Mouse (Mus musculus) embryonic facial prominence, embryonic 15.5 days (tissue): ENCODE results near the gene 3110009E18Rik. TPM values are rescaled to one million over a fixed set of nuclear protein-coding genes. Genes with fewer than 3 reads are reported as not detected.
A peak's percentile ranks its signal among the peaks of the same experiment; 100 is the strongest.

Source experiments
- ATAC-seq: fragments of 200-750 bp; cut with Nextera tagmentation; 2 replicates; pipeline ENCODE4 v1.8.0; 2017; ENCODE audit warnings: low read depth, moderate TSS enrichment; ENCODE audit not compliant: insufficient number of reproducible peaks, low FRiP score, low TSS enrichment
- H3K27ac ChIP-seq: fragments of 300-500 bp; sonication (generic); replicated peaks from 2 replicates; pipeline ENCODE4 v1.5.1; 2015; ENCODE audit warnings: mild to moderate bottlenecking, inconsistent platforms
- H3K27me3 ChIP-seq: fragments of 300-500 bp; sonication (generic); 2 replicates; pipeline ENCODE4 v1.6.1; 2015; ENCODE audit warnings: inconsistent platforms
- H3K36me3 ChIP-seq: fragments of 300-500 bp; sonication (generic); 2 replicates; pipeline ENCODE4 v1.6.1; 2015; ENCODE audit warnings: mild to moderate bottlenecking, inconsistent platforms
- H3K4me1 ChIP-seq: fragments of 300-500 bp; sonication (generic); 2 replicates; pipeline ENCODE4 v1.6.1; 2015; ENCODE audit warnings: inconsistent platforms
- H3K4me2 ChIP-seq: fragments of 300-500 bp; sonication (generic); replicated peaks from 2 replicates; pipeline ENCODE4 v1.6.1; 2015; ENCODE audit warnings: mild to moderate bottlenecking, inconsistent platforms
- H3K4me3 ChIP-seq: fragments of 300-500 bp; sonication (generic); replicated peaks from 2 replicates; pipeline ENCODE4 v1.5.1; 2015; ENCODE audit warnings: mild to moderate bottlenecking, inconsistent platforms
- H3K9ac ChIP-seq: fragments of 300-500 bp; sonication (generic); 2 replicates; pipeline ENCODE4 v1.6.1; 2015; ENCODE audit warnings: inconsistent platforms
- H3K9me3 ChIP-seq: fragments of 300-500 bp; sonication (generic); replicated peaks from 2 replicates; pipeline ENCODE4 v1.6.1; 2016; ENCODE audit warnings: inconsistent platforms
- WGBS: fragments of 180-500 bp; shearing (Covaris S2); methylation state at CpG from one replicate; pipeline ENCODE4 v1.1.7; 2015; 5-methylcytosine and 5-hydroxymethylcytosine counted together
- polyA plus RNA-seq: library from polyadenylated mRNA; unstranded; fragments of >200 nt; fragmentation: Nextera tagmentation; extraction: Ambion mirVana; gene quantifications from 2 replicates; pipeline ENCODE4 v1.2.1, GENCODE M21; 2015

3110009E18Rik gene
- polyA plus RNA-seq: 17.9 and 19.1 TPM in 2 replicates

GRCm38 (mm10) chr1:120120969-120121811 lies at the start of gene 3110009E18Rik, which contains the start of gene Dbi:
3110009E18Rik (plus strand) TSS chr1:120121187.
Dbi (minus strand) TSS chr1:120121078.
- WGBS: 1% methylated on average over 52 of the region's 52 CpGs

GRCm38 (mm10) chr1:120072900-120073299 lies 48.1 kb upstream of the 3110009E18Rik start:
- Histone ChIP-seq H3K4me1 (peaks cover 18% of the 10 kb centered on the region), H3K4me3 (peak overlapping the region; percentile 41), H3K9me3 (no peaks in the 10 kb centered on the region), H3K27me3 (peaks cover 35% of the 10 kb centered on the region), H3K4me2 (peak overlapping the region; percentile 75), H3K36me3 (no peaks in the 10 kb centered on the region), H3K27ac (no peak overlapping the region), H3K9ac (no peak overlapping the region)
- ATAC-seq: no peak
- WGBS: 10% methylated on average over 16 of the region's 16 CpGs

More at GRCm38 (mm10) chr1:120120969-120121811, at the start of gene 3110009E18Rik, which contains the start of gene Dbi:
- peak within 1 kb of the TSS; percentile 88 for H3K4me2 ChIP-seq
- peak within 1 kb of the TSS; percentile 69 for H3K9ac ChIP-seq
- H3K4me3 ChIP-seq: peak within 1 kb of the TSS; percentile 58
- H3K27ac ChIP-seq: peak within 1 kb of the TSS; percentile 96
- peak; percentile 94 for ATAC-seq
- no peaks in the 10 kb centered on the region for H3K27me3 ChIP-seq
- H3K4me1 ChIP-seq: peaks cover 32% of the 10 kb centered on the region
- no peaks in the 10 kb centered on the region for H3K9me3 ChIP-seq
- peaks cover 3% of the 10 kb centered on the region for H3K36me3 ChIP-seq

DNA sequence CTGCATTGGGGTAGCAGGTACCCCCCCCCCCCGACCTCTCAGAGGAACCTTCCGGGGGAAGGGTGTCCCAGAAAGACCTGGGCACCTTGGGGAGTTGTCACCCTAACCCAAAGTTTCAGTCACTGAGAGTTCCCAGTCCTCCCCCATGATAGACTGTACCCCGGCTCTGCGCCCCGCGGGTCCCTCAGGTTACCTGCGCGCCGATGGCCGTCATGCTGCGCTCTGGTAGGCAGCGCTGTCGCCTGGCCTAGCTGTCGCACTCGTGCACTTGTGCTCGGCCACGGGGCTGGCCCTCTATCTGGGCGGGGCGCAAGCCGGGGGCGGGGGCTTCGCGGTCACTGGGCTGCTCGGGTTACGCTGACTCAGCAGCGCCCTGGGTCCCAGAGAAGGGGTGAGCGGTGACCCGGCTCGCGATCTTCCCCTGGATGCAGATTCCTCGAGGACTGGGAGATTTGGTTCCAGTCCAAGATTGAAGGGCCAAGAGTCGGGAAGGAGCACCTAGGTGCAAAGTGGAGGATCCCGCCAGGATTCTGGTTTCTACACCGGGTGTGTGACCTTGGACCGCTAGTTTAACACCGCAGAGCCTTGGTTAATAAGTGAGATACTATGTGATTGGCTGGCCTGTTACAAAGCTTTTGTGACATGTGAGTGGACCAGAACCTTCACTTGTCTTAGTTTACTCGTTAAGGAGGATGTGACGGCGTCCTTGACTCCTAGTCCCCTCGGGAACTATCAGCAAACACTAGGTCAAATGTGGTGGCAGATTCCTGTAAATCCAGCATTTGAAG lies 47.3 kb upstream of the 3110009E18Rik start, which contains the start of gene Tmem37:
Gene Tmem37, minus strand, starts transcription at position 556 of the 788 bp plus-strand sequence.
- 3% methylated on average over 40 of the region's 40 CpGs for WGBS
- peak; percentile 45; the same call in 1 of the 2 replicates for ATAC-seq
- peaks cover 35% of the 10 kb centered on the region for H3K27me3 ChIP-seq
- peak within 1 kb of the TSS; percentile 41 for H3K4me3 ChIP-seq
- H3K9me3 ChIP-seq: no peaks in the 10 kb centered on the region
- H3K4me1 ChIP-seq: peaks cover 18% of the 10 kb centered on the region
- H3K27ac ChIP-seq: no peak within 1 kb of the TSS
- no peaks in the 10 kb centered on the region for H3K36me3 ChIP-seq
- peak within 1 kb of the TSS; percentile 75 for H3K4me2 ChIP-seq
- H3K9ac ChIP-seq: no peak within 1 kb of the TSS

- ATAC-seq: no peak
- H3K27ac ChIP-seq: no peak overlapping the region
- H3K4me3 ChIP-seq: no peak overlapping the region; the same call in 1 of the 2 replicates
- peaks cover 35% of the 10 kb centered on the region for H3K27me3 ChIP-seq
- H3K9me3 ChIP-seq: no peaks in the 10 kb centered on the region
- peaks cover 18% of the 10 kb centered on the region for H3K4me1 ChIP-seq
- no peaks in the 10 kb centered on the region for H3K36me3 ChIP-seq
- H3K4me2 ChIP-seq: peak overlapping the region; percentile 75
- H3K9ac ChIP-seq: no peak overlapping the region
- 27% methylated on average over 4 of the region's 4 CpGs for WGBS
Measured at GRCm38 (mm10) chr1:120074307-120074702, 46.7 kb upstream of the 3110009E18Rik start.

DNA sequence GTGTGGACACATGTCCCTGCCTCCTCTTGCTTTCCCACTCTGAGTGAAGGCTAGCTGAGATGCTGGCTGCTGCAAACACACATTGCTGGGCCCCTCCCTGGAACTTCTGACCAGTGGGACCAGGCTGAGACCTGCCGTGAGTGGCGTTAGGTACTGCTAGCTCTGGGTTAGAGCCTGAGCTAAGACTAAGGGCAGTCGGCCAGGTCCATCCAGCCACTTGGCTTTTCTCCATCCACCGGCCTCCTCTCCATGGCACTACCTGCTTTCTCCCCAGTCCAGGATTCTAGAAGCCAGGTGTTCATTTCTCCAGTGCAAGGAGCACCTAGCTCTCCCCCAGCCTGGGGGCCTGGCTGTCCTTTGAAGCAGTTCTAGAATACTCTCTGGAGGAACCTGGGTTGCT lies 46.1 kb upstream of the 3110009E18Rik start:
- no peak overlapping the region for H3K4me3 ChIP-seq
- ATAC-seq: no peak

DNA sequence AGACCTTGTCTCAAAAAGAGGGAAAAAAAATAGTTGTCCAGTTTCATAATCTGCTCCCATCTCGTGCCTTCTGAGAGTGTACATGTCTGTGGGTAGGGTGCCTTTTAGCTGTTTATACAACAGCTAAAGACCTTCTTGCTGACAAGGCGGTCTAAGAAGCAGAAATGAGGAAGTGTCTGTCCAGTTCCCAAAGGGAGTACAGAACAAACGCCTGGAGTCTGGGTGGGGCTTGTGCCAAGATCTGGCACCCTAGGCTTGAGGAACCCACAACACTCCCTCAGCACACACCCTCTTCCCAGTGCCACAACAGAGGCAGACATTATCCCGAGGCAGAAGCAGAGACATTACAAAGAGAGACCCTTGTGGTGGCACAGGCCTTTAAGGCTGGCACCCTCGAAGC lies 45.5 kb upstream of the 3110009E18Rik start:
- Histone ChIP-seq H3K36me3 (no peaks in the 10 kb centered on the region), H3K27me3 (peaks cover 35% of the 10 kb centered on the region), H3K4me1 (peaks cover 18% of the 10 kb centered on the region), H3K9ac (no peak overlapping the region), H3K4me3 (no peak overlapping the region), H3K27ac (no peak overlapping the region), H3K4me2 (no peak overlapping the region), H3K9me3 (no peaks in the 10 kb centered on the region)
- whole genome bisulfite sequencing: 74% methylated on average over 5 of the region's 5 CpGs
- ATAC-seq: no peak

More for the DNA sequence above, 46.1 kb upstream of the 3110009E18Rik start:
- no peaks in the 10 kb centered on the region for H3K9me3 ChIP-seq
- H3K4me1 ChIP-seq: peaks cover 18% of the 10 kb centered on the region
- H3K27me3 ChIP-seq: peaks cover 35% of the 10 kb centered on the region
- no peak overlapping the region for H3K4me2 ChIP-seq
- no peak overlapping the region for H3K27ac ChIP-seq
- WGBS: 80% methylated on average over 4 of the region's 4 CpGs
- no peaks in the 10 kb centered on the region for H3K36me3 ChIP-seq
- H3K9ac ChIP-seq: no peak overlapping the region

DNA sequence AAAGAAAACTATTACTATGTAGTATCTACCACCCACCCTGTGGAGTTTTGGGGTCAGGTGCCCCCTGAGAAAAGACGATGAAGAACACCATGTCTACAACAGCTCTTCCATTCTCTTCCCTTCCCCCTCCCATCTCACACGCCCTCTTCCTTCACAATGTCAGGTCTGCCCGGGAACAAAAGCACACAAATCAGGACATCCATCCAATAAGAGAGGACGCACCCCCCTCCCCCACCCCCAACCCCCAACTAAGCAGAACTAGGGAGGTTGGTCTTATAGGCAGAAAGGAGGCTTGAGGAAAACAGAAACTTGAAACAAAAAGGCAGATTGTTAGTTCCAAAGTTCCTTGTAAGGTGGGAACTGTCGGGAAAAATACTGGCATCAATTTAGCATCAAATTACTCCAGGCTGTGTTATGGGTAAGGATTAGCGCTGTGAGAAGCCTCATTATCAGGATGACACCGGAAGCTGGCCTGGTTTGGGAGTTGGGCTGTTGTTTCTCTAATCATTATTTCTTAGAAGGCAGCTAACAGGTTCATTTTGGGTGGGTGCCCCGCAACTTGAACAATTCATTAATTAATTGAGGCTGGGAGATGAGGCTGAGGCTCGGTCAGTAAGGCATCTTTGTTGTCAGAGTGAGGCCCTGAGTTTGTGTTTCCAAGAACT lies 43.1 kb upstream of the 3110009E18Rik start:
- Histone ChIP-seq H3K36me3 (no peaks in the 10 kb centered on the region), H3K4me2 (no peak overlapping the region), H3K9ac (no peak overlapping the region), H3K9me3 (no peaks in the 10 kb centered on the region), H3K27me3 (peaks cover 22% of the 10 kb centered on the region), H3K4me1 (peaks cover 16% of the 10 kb centered on the region), H3K4me3 (no peak overlapping the region), H3K27ac (no peak overlapping the region)
- ATAC-seq: no peak
- WGBS: 11% methylated on average over 9 of the region's 9 CpGs

DNA sequence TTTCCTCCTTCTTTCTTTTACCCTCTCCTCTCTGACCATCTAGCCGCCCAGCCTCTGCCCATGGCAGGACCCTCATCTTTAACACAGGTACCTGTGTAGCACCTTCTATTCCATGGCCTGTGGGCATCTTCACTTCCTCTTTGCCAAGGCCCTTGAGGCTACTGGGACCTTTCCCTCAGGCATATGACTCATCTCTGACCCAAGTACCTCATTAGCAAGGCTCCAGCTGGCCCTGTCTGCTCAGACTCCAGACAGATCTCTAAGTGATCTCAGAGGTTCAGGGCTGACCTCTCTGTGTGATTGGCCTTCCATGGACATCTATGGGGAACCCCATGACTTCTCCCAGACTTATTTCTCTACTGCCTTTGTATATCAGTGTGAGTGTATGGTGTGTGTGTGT lies 40.4 kb upstream of the 3110009E18Rik start:
- Histone ChIP-seq H3K9ac (no peak overlapping the region), H3K27me3 (no peaks in the 10 kb centered on the region; the same call in 1 of the 2 replicates), H3K9me3 (no peaks in the 10 kb centered on the region), H3K4me2 (no peak overlapping the region), H3K36me3 (no peaks in the 10 kb centered on the region), H3K27ac (no peak overlapping the region), H3K4me1 (peaks cover 15% of the 10 kb centered on the region), H3K4me3 (no peak overlapping the region)
- WGBS: 93% methylated on average over 1 of the region's 1 CpGs
- ATAC-seq: no peak

- WGBS: 19% methylated on average over 7 of the region's 7 CpGs
- no peak overlapping the region for H3K9ac ChIP-seq
- H3K4me2 ChIP-seq: 0 out of 2 replicates have a peak overlapping the region, but pooled peaks have one; percentile 17
- H3K4me1 ChIP-seq: peaks cover 15% of the 10 kb centered on the region
- no peaks in the 10 kb centered on the region for H3K9me3 ChIP-seq
- H3K27me3 ChIP-seq: no peaks in the 10 kb centered on the region
- no peak overlapping the region for H3K4me3 ChIP-seq
- no peak overlapping the region for H3K27ac ChIP-seq
- H3K36me3 ChIP-seq: no peaks in the 10 kb centered on the region
- ATAC-seq: peak; percentile 75; the same call in 1 of the 2 replicates
Measured at GRCm38 (mm10) chr1:120082957-120083585, 37.9 kb upstream of the 3110009E18Rik start.

- Histone ChIP-seq H3K27me3 (no peaks in the 10 kb centered on the region; the same call in 1 of the 2 replicates), H3K27ac (no peak overlapping the region), H3K4me1 (peaks cover 15% of the 10 kb centered on the region), H3K4me3 (no peak overlapping the region), H3K4me2 (no peak overlapping the region), H3K9me3 (no peaks in the 10 kb centered on the region), H3K9ac (no peak overlapping the region), H3K36me3 (no peaks in the 10 kb centered on the region)
- 34% methylated on average over 5 of the region's 5 CpGs for WGBS
- no peak for ATAC-seq
Measured at GRCm38 (mm10) chr1:120083921-120084517, 37.0 kb upstream of the 3110009E18Rik start.
